ENCODE assay signal across 8 mouse cellular contexts in the genomic region with DNA sequence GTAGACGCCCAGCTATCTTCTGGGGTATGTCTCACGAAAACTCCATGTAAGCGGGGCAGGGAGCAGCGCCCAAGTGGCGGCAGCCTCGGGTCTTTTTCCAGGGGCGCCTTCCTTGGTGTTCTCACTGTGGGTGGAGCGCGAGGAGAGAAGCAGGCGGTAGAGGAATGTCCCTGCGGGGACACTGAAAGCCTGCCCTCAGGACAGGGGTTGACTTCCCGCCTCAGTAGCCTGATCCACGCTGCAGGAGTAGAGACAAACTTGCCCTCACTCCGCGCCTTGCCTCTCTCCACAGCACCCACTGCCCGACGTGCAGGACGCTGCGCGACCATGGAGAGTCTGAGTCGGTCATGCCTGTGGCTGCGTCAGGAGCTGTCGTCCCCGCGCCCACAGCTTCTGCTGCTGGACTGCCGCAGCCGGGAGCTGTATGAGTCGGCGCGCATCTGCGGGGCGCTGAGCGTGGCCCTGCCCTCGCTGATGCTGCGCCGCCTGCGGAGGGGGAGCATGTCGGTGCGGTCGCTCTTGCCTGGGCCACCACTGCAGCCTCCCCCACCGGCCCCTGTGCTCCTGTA. TPM values are rescaled to one million over a fixed set of nuclear protein-coding genes. Genes with fewer than 3 reads are reported as not detected.
DNase-seq lines count a peak whose midpoint lies in the region; ATAC-seq and TF ChIP-seq lines count a peak whose summit lies in the region.

No protein-coding gene starts in this region.

- no peaks in the 10 kb centered on the region for H3K36me3 ChIP-seq in lung, embryonic 16.5 days (ENCODE audit: control insufficient read depth, insufficient read depth, low read length)
- no peaks in the 10 kb centered on the region; the same call in 1 of the 2 replicates for H3K36me3 ChIP-seq in forebrain, embryonic 10.5 days (replicated peaks)
- H3K36me3 ChIP-seq in small intestine, adult 2 months (ENCODE audit: control insufficient read depth, insufficient read depth, low read length), result no peaks in the 10 kb centered on the region

- H3K4me2 ChIP-seq in lung, embryonic 16.5 days (ENCODE audit: low read depth, low read length), result peak overlapping the region; percentile 72

- WGBS in lung, embryonic 16.5 days, result 12% methylated on average over 36 of the region's 41 CpGs
- WGBS in forebrain, embryonic 10.5 days, result 20% methylated on average over 41 of the region's 41 CpGs
- 14% methylated on average over 41 of the region's 41 CpGs for WGBS in small intestine, adult 2 months

- H3K4me3 ChIP-seq in lung, embryonic 16.5 days (ENCODE audit: low read length), result peak overlapping the region; percentile 48
- H3K4me3 ChIP-seq in forebrain, embryonic 10.5 days, result peak overlapping the region; percentile 47
- H3K4me3 ChIP-seq in small intestine, adult 2 months (ENCODE audit: low read depth, low read length), result peak overlapping the region; percentile 66

- peaks cover 30% of the 10 kb centered on the region for H3K27me3 ChIP-seq in lung, embryonic 16.5 days (ENCODE audit: control insufficient read depth, insufficient read depth, low read depth, low read length)
- peaks cover 98% of the 10 kb centered on the region for H3K27me3 ChIP-seq in forebrain, embryonic 10.5 days (ENCODE audit: poor library complexity, severe bottlenecking)
- H3K27me3 ChIP-seq in small intestine, adult 2 months (ENCODE audit: control insufficient read depth, insufficient read depth, low read length), result peaks cover 31% of the 10 kb centered on the region

- no peak for TF ChIP-seq CTCF in small intestine, adult 2 months (IDR thresholded peaks at IDR 0.05; ENCODE audit: extremely low read depth, insufficient read length, insufficient replicate concordance, low read depth, low read length)

- H3K4me1 ChIP-seq in lung, embryonic 16.5 days (replicated peaks; ENCODE audit: control insufficient read depth, insufficient read depth, low read length), result no peaks in the 10 kb centered on the region
- peaks cover 25% of the 10 kb centered on the region for H3K4me1 ChIP-seq in forebrain, embryonic 10.5 days
- peaks cover 4% of the 10 kb centered on the region for H3K4me1 ChIP-seq in small intestine, adult 2 months (ENCODE audit: control insufficient read depth, insufficient read depth, insufficient read length, low read length)

- no peak overlapping the region for H3K27ac ChIP-seq in lung, embryonic 16.5 days (ENCODE audit: low read length)
- H3K27ac ChIP-seq in forebrain, embryonic 10.5 days, result peak overlapping the region; percentile 65
- H3K27ac ChIP-seq in small intestine, adult 2 months (ENCODE audit: insufficient read depth, low read depth, low read length), result no peak overlapping the region

- TF ChIP-seq POLR2A in small intestine, adult 2 months (IDR thresholded peaks at IDR 0.05; ENCODE audit: low read depth, low read length), result no peak

- H3K9me3 ChIP-seq in lung, embryonic 16.5 days (ENCODE audit: control insufficient read depth, low read length), result no peaks in the 10 kb centered on the region
- H3K9me3 ChIP-seq in forebrain, embryonic 10.5 days, result no peaks in the 10 kb centered on the region

- no peak for DNase-seq in lung, postnatal 14 days
- DNase-seq in forebrain, embryonic 10.5 days (ENCODE audit: extremely low spot score, low spot score), result peak; percentile 19
- DNase-seq in liver, result peak; percentile 11
- DNase-seq in urinary bladder, postnatal 36 days (ENCODE audit: low spot score in 2 of 2), result no peak
- no peak for DNase-seq in frontal cortex, postnatal 25 days (ENCODE audit: low spot score in 2 of 2)
- no peak for DNase-seq in layer of hippocampus, postnatal 25 days (ENCODE audit: extremely low spot score in 1 of 2, low spot score in 1 of 2)

- peak overlapping the region; percentile 50 for H3K9ac ChIP-seq in lung, embryonic 16.5 days (ENCODE audit: low read length)

- ATAC-seq in lung, embryonic 16.5 days (ENCODE audit: low read depth), result peak; percentile 37; the same call in 1 of the 2 replicates

RNA-seq across cellular contexts. Expression of a gene that starts 0.8 kb away (rescaled TPM):
- polyA plus RNA-seq in lung, embryonic 16.5 days (2015; fragmentation: Nextera tagmentation; extraction: Ambion mirVana), result 6.2 and 7.0 TPM in 2 replicates
- polyA plus RNA-seq in forebrain, embryonic 10.5 days (2016; fragmentation: Nextera tagmentation; extraction: Ambion mirVana), result 38.3 and 40.8 TPM in 2 replicates
- 0.23 and 1.1 TPM in 2 replicates for polyA plus RNA-seq in small intestine, adult 2 months (2012; rRNA removed)
- under 1 TPM; 0.47 to 0.54 TPM for total RNA-seq in layer of hippocampus, postnatal 25 days (2021)

RNA-seq across cellular contexts. Expression of a gene that starts 19.9 kb away (rescaled TPM):
- polyA plus RNA-seq in lung, embryonic 16.5 days (2015; fragmentation: Nextera tagmentation; extraction: Ambion mirVana), result 14.7 and 16.3 TPM in 2 replicates
- polyA plus RNA-seq in forebrain, embryonic 10.5 days (2016; fragmentation: Nextera tagmentation; extraction: Ambion mirVana), result 6.6 and 8.9 TPM in 2 replicates
- 4.5 and 5.8 TPM in 2 replicates for polyA plus RNA-seq in small intestine, adult 2 months (2012; rRNA removed)
- total RNA-seq in layer of hippocampus, postnatal 25 days (2021), result 100 to 1,000 TPM; 115 to 135 TPM

RNA-seq across cellular contexts. Expression of a gene that starts 33.0 kb away (rescaled TPM):
- 5.2 and 5.6 TPM in 2 replicates for polyA plus RNA-seq in lung, embryonic 16.5 days (2015; fragmentation: Nextera tagmentation; extraction: Ambion mirVana)
- 4.6 and 5.2 TPM in 2 replicates for polyA plus RNA-seq in forebrain, embryonic 10.5 days (2016; fragmentation: Nextera tagmentation; extraction: Ambion mirVana)
- polyA plus RNA-seq in small intestine, adult 2 months (2012; rRNA removed), result 308 and 930 TPM in 2 replicates
- 100 to 1,000 TPM in 1 of 2 experiments, 10 to 100 TPM in 1; 88.3 to 110 TPM for total RNA-seq in layer of hippocampus, postnatal 25 days (2021)

Comparison
In these comparisons a context has a peak if more than half of its experiments do, and no peak if none do; other contexts are left out.
1. DNase-seq: peak in forebrain, embryonic 10.5 days (single experiment) and liver (single experiment); none in lung, postnatal 14 days (single experiment), urinary bladder, postnatal 36 days (0 of 2), frontal cortex, postnatal 25 days (0 of 2) and layer of hippocampus, postnatal 25 days (0 of 2).
2. RNA of a gene that starts 33.0 kb away (polyA plus RNA-seq): 308 to 930 TPM in small intestine, adult 2 months; 5.2 to 5.6 TPM in lung, embryonic 16.5 days and 4.6 to 5.2 TPM in forebrain, embryonic 10.5 days; every median in the first group is over 10 times any median in the second.
3. Peak in every context shown above with its lines, with median percentiles within 50 percentile points of each other: H3K4me3 ChIP-seq.